Mouse (Mus musculus) limb, embryonic 14.5 days (tissue): ENCODE results near the gene Inca1. TPM values are rescaled to one million over a fixed set of nuclear protein-coding genes. Genes with fewer than 3 reads are reported as not detected.
A peak's percentile ranks its signal among the peaks of the same experiment; 100 is the strongest.

Experiments used
- ATAC-seq: fragments of 200-750 bp; cut with Nextera tagmentation; 2 replicates; pipeline ENCODE4 v1.8.0; 2017; ENCODE audit warnings: low read depth, moderate number of reproducible peaks, moderate TSS enrichment; ENCODE audit not compliant: low FRiP score
- DNase-seq: peaks from one replicate; pipeline ENCODE4 v3.0.0-alpha.2; 2015; ENCODE audit warnings: low spot score
- H3K27ac ChIP-seq: fragments of 300-500 bp; sonication (generic); replicated peaks from 2 replicates; pipeline ENCODE4 v1.5.1; 2014; ENCODE audit warnings: low read depth, mild to moderate bottlenecking, low read length, moderate library complexity, mixed read lengths
- H3K27me3 ChIP-seq: fragments of 300-500 bp; sonication (generic); 2 replicates; pipeline ENCODE4 v1.6.1; 2014; ENCODE audit warnings: low read length, mixed read lengths; ENCODE audit not compliant: control insufficient read depth, insufficient read depth
- H3K36me3 ChIP-seq: fragments of 300-500 bp; sonication (generic); 2 replicates; pipeline ENCODE4 v1.6.1; 2014; ENCODE audit warnings: mild to moderate bottlenecking, low read length, moderate library complexity, mixed read lengths; ENCODE audit not compliant: control insufficient read depth, insufficient read depth
- H3K4me1 ChIP-seq: fragments of 300-500 bp; sonication (generic); 2 replicates; pipeline ENCODE4 v1.6.1; 2014; ENCODE audit warnings: antibody characterized with exemption, low read length, mixed read lengths; ENCODE audit not compliant: control insufficient read depth, insufficient read depth
- H3K4me2 ChIP-seq: fragments of 300-500 bp; sonication (generic); replicated peaks from 2 replicates; pipeline ENCODE4 v1.6.1; 2014; ENCODE audit warnings: low read depth, mild to moderate bottlenecking, low read length, moderate library complexity; ENCODE audit not compliant: severe bottlenecking
- H3K4me3 ChIP-seq: fragments of 300-500 bp; sonication (generic); replicated peaks from 2 replicates; pipeline ENCODE4 v1.5.1; 2014; ENCODE audit warnings: low read length
- H3K9ac ChIP-seq: fragments of 300-500 bp; sonication (generic); 2 replicates; pipeline ENCODE4 v1.6.1; 2014; ENCODE audit warnings: mild to moderate bottlenecking, low read depth, low read length, moderate library complexity; ENCODE audit not compliant: severe bottlenecking
- H3K9me3 ChIP-seq: fragments of 300-500 bp; sonication (generic); 2 replicates; pipeline ENCODE4 v1.6.1; 2016; ENCODE audit warnings: low read length; ENCODE audit not compliant: control insufficient read depth
- POLR2A ChIP-seq: fragments of 200-500 bp; IDR thresholded peaks from 2 replicates; pipeline ENCODE4 v1.8.0; 2012; ENCODE audit warnings: inconsistent platforms, mild to moderate bottlenecking, moderate library complexity, borderline replicate concordance; ENCODE audit not compliant: insufficient read depth, insufficient read length; ENCODE audit errors: extremely low read depth
- WGBS: fragments of 180-500 bp; shearing (Covaris S2); extraction: QIAGEN DNeasy Blood & Tissue Kit; methylation state at CpG from one replicate; pipeline ENCODE4 v1.1.7; 2014; 5-methylcytosine and 5-hydroxymethylcytosine counted together
- polyA plus RNA-seq, 2 experiments: library from polyadenylated mRNA; depleted of rRNA in 1 of 2; stranded (reverse) in 1 of 2; unstranded in 1 of 2; fragments of >200 nt; fragmentation: Nextera tagmentation in 1 of 2; extraction: Ambion mirVana in 1 of 2; gene quantifications; 2 replicates each; pipeline versions ENCODE4 v1.2.1 to v1.2.3; 2012 to 2014

Inca1 gene
- polyA plus RNA-seq, 2 experiments = 0.81 to 1.3 TPM

- H3K27me3 ChIP-seq = no peaks in the 10 kb centered on the region
- peaks cover 10% of the 10 kb centered on the region for H3K4me1 ChIP-seq
- no peaks in the 10 kb centered on the region for H3K9me3 ChIP-seq
- no peak for ATAC-seq
- H3K4me2 ChIP-seq = peak overlapping the region; percentile 85
- H3K27ac ChIP-seq = no peak overlapping the region
- H3K9ac ChIP-seq = peak overlapping the region; percentile 25; the same call in 1 of the 2 replicates
- DNase-seq = no peak
- no peak for TF ChIP-seq POLR2A
- no peak overlapping the region for H3K4me3 ChIP-seq
- 78% methylated on average over 6 of the region's 6 CpGs for WGBS
- peaks cover 37% of the 10 kb centered on the region for H3K36me3 ChIP-seq
Measured at GRCm38 (mm10) chr11:70701984-70702733, 2.2 kb upstream of the Inca1 start.

DNA sequence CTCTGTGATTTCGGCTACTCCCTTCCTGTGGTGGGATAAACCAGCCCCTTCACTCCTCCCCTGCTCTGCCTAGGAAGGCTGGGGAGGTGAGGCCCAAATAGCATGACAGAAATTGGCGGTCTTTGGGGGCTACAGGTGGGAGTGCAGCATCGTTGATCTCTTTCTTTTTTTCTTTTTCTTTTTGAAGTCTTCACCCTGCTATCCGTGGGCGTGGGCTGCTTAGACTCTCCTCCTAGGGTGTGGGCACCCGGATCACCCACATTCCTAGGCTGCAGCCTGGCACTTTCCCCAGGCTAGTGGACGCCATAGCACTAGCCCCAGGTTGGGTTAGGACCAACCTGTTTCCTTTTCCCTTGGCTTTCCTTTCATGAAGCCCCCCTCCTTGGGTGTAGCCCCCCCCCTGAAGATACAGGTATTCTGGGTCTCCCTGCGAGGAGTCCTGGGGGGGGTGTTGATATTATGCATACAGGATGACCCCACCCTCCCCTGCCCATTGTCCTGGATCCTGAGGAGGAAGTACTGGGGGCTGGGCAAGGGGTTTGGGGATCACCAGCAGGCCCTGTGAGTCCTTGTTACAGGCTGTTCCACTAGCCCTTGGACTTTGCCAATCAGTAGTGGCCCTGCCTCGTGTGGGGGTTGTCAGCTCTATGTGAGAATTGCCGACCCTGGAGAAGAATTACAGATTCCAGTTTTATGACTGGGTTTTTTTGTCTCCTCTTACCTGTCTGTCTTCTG, 1.4 kb upstream of the Inca1 start:
- peaks cover 30% of the 10 kb centered on the region for H3K36me3 ChIP-seq
- DNase-seq (no peak), ATAC-seq (no peak)
- H3K9ac ChIP-seq = peak overlapping the region; percentile 91
- H3K4me2 ChIP-seq = peak overlapping the region; percentile 85
- H3K27me3 ChIP-seq = no peaks in the 10 kb centered on the region
- no peak overlapping the region for H3K27ac ChIP-seq
- no peak for TF ChIP-seq POLR2A
- H3K4me1 ChIP-seq = peaks cover 10% of the 10 kb centered on the region
- 13% methylated on average over 10 of the region's 10 CpGs for WGBS
- no peaks in the 10 kb centered on the region for H3K9me3 ChIP-seq
- peak overlapping the region; percentile 90 for H3K4me3 ChIP-seq

- H3K27me3 ChIP-seq = no peaks in the 10 kb centered on the region
- H3K9ac ChIP-seq = peak overlapping the region; percentile 91
- peak overlapping the region; percentile 93 for H3K27ac ChIP-seq
- H3K9me3 ChIP-seq = no peaks in the 10 kb centered on the region
- H3K36me3 ChIP-seq = peaks cover 22% of the 10 kb centered on the region
- DNase-seq = no peak
- H3K4me3 ChIP-seq = peak overlapping the region; percentile 90
- H3K4me2 ChIP-seq = peak overlapping the region; percentile 85
- peak; percentile 20 for ATAC-seq
- no peak for TF ChIP-seq POLR2A
- peaks cover 10% of the 10 kb centered on the region for H3K4me1 ChIP-seq
- WGBS = 0% methylated on average over 32 of the region's 34 CpGs
Measured at GRCm38 (mm10) chr11:70700613-70701012, 658 bp upstream of the Inca1 start.

- TF ChIP-seq POLR2A = no peak
- ATAC-seq = no peak
- H3K4me1 ChIP-seq = peaks cover 10% of the 10 kb centered on the region
- no peak for DNase-seq
- H3K27ac ChIP-seq = no peak overlapping the region
- no peaks in the 10 kb centered on the region for H3K27me3 ChIP-seq
- 68% methylated on average over 2 of the region's 2 CpGs for WGBS
- no peaks in the 10 kb centered on the region for H3K9me3 ChIP-seq
- peaks cover 6% of the 10 kb centered on the region for H3K36me3 ChIP-seq
- no peak overlapping the region for H3K9ac ChIP-seq
- H3K4me3 ChIP-seq = no peak overlapping the region; the same call in 1 of the 2 replicates
- no peak overlapping the region for H3K4me2 ChIP-seq
Measured at GRCm38 (mm10) chr11:70699051-70699450, 904 bp downstream of the Inca1 start.

GRCm38 (mm10) chr11:70697376-70697775, 2.6 kb downstream of the Inca1 start:
- no peak for DNase-seq
- Histone ChIP-seq H3K9me3 (no peaks in the 10 kb centered on the region), H3K27ac (no peak overlapping the region), H3K27me3 (no peaks in the 10 kb centered on the region), H3K4me3 (no peak overlapping the region), H3K4me1 (peaks cover 10% of the 10 kb centered on the region), H3K4me2 (no peak overlapping the region), H3K9ac (no peak overlapping the region), H3K36me3 (no peaks in the 10 kb centered on the region)
- ATAC-seq = no peak
- WGBS = 67% methylated on average over 3 of the region's 3 CpGs
- TF ChIP-seq POLR2A = no peak
